Mouse (Mus musculus) hindbrain, embryonic 13.5 days (tissue): ENCODE results near the gene Daxx. TPM values are rescaled to one million over a fixed set of nuclear protein-coding genes. Genes with fewer than 3 reads are reported as not detected.
"Not testable (repeated sequence)": the region's sequence is repeated elsewhere in the genome, so short reads cannot be mapped to it uniquely, and the experiment has no call there.

Experiments used
- ATAC-seq: fragments of 200-750 bp; cut with Nextera tagmentation; 2 replicates; pipeline ENCODE4 v1.8.0; 2017; ENCODE audit warnings: moderate TSS enrichment; ENCODE audit not compliant: low FRiP score
- H3K27ac ChIP-seq: fragments of 300-500 bp; sonication (generic); 2 replicates; pipeline ENCODE4 v1.5.1; 2015; ENCODE audit warnings: inconsistent platforms, mild to moderate bottlenecking, moderate library complexity
- H3K27me3 ChIP-seq: fragments of 300-500 bp; sonication (generic); 2 replicates; pipeline ENCODE4 v1.6.1; 2015; ENCODE audit warnings: mild to moderate bottlenecking, inconsistent platforms
- H3K36me3 ChIP-seq: fragments of 300-500 bp; sonication (generic); 2 replicates; pipeline ENCODE4 v1.6.1; 2015; ENCODE audit warnings: mild to moderate bottlenecking, inconsistent platforms
- H3K4me1 ChIP-seq: fragments of 300-500 bp; sonication (generic); replicated peaks from 2 replicates; pipeline ENCODE4 v1.6.1; 2015; ENCODE audit warnings: inconsistent platforms
- H3K4me2 ChIP-seq: fragments of 300-500 bp; sonication (generic); 2 replicates; pipeline ENCODE4 v1.6.1; 2015; ENCODE audit warnings: inconsistent platforms, mild to moderate bottlenecking, moderate library complexity
- H3K4me3 ChIP-seq: fragments of 300-500 bp; sonication (generic); 2 replicates; pipeline ENCODE4 v1.5.1; 2015; ENCODE audit warnings: mild to moderate bottlenecking, inconsistent platforms
- H3K9ac ChIP-seq: fragments of 300-500 bp; sonication (generic); 2 replicates; pipeline ENCODE4 v1.6.1; 2015; ENCODE audit warnings: mild to moderate bottlenecking, inconsistent platforms
- H3K9me3 ChIP-seq: fragments of 300-500 bp; sonication (generic); 2 replicates; pipeline ENCODE4 v1.6.1; 2016; ENCODE audit warnings: inconsistent platforms
- WGBS: fragments of 180-500 bp; shearing (Covaris S2); methylation state at CpG from one replicate; pipeline ENCODE4 v1.1.7; 2015; 5-methylcytosine and 5-hydroxymethylcytosine counted together
- polyA plus RNA-seq: library from polyadenylated mRNA; unstranded; fragments of >200 nt; fragmentation: Nextera tagmentation; extraction: Ambion mirVana; gene quantifications from 2 replicates; pipeline ENCODE4 v1.2.1, GENCODE M21; 2015

Daxx gene
- polyA plus RNA-seq, 1 experiment from 2014 or later: 54.6 TPM

GRCm38 (mm10) chr17:33941381-33941780 is 32.2 kb downstream of the Daxx start:
- 57% methylated on average over 19 of the region's 19 CpGs for WGBS
- peak overlapping the region; percentile 85 for H3K9ac ChIP-seq

GRCm38 (mm10) chr17:33943454-33943853 is 34.2 kb downstream of the Daxx start:
- no peaks in the 10 kb centered on the region for H3K27me3 ChIP-seq
- peaks cover 25% of the 10 kb centered on the region for H3K4me1 ChIP-seq
- no peak for ATAC-seq
- H3K4me3 ChIP-seq: no peak overlapping the region
- no peak overlapping the region for H3K9ac ChIP-seq
- no peaks in the 10 kb centered on the region for H3K9me3 ChIP-seq
- 97% methylated on average over 15 of the region's 15 CpGs for WGBS
- H3K4me2 ChIP-seq: no peak overlapping the region
- peaks cover 60% of the 10 kb centered on the region for H3K36me3 ChIP-seq
- no peak overlapping the region for H3K27ac ChIP-seq

More at GRCm38 (mm10) chr17:33941381-33941780, 32.2 kb downstream of the Daxx start:
- H3K4me1 ChIP-seq: peaks cover 25% of the 10 kb centered on the region
- H3K27ac ChIP-seq: no peak overlapping the region
- no peak for ATAC-seq
- H3K4me2 ChIP-seq: peak overlapping the region; percentile 94
- no peaks in the 10 kb centered on the region for H3K27me3 ChIP-seq
- H3K36me3 ChIP-seq: peaks cover 57% of the 10 kb centered on the region
- H3K9me3 ChIP-seq: no peaks in the 10 kb centered on the region
- peak overlapping the region; percentile 88 for H3K4me3 ChIP-seq

GRCm38 (mm10) chr17:33947430-33948089 is 38.3 kb downstream of the Daxx start:
- Histone ChIP-seq H3K4me3 (no peak overlapping the region), H3K9me3 (no peaks in the 10 kb centered on the region), H3K36me3 (peaks cover 82% of the 10 kb centered on the region), H3K27ac (no peak overlapping the region), H3K27me3 (no peaks in the 10 kb centered on the region), H3K9ac (peak overlapping the region; percentile 29; the same call in 1 of the 2 replicates), H3K4me2 (no peak overlapping the region), H3K4me1 (peaks cover 41% of the 10 kb centered on the region)
- 96% methylated on average over 10 of the region's 10 CpGs for WGBS
- no peak for ATAC-seq

GRCm38 (mm10) chr17:33948090-33948904 is 39.1 kb downstream of the Daxx start:
- peaks cover 48% of the 10 kb centered on the region for H3K4me1 ChIP-seq
- no peak overlapping the region for H3K4me2 ChIP-seq
- H3K4me3 ChIP-seq: no peak overlapping the region
- ATAC-seq: no peak
- no peak overlapping the region for H3K27ac ChIP-seq
- H3K9me3 ChIP-seq: no peaks in the 10 kb centered on the region
- no peak overlapping the region for H3K9ac ChIP-seq
- peaks cover 83% of the 10 kb centered on the region for H3K36me3 ChIP-seq
- no peaks in the 10 kb centered on the region for H3K27me3 ChIP-seq
- WGBS: 92% methylated on average over 22 of the region's 22 CpGs

GRCm38 (mm10) chr17:33948905-33949537 is 39.8 kb downstream of the Daxx start:
- Histone ChIP-seq H3K9ac (peak overlapping the region; percentile 83; the same call in 1 of the 2 replicates), H3K36me3 (peaks cover 83% of the 10 kb centered on the region), H3K4me2 (peak overlapping the region; percentile 93), H3K9me3 (no peaks in the 10 kb centered on the region), H3K4me1 (peaks cover 55% of the 10 kb centered on the region), H3K27ac (no peak overlapping the region), H3K4me3 (no peak overlapping the region), H3K27me3 (no peaks in the 10 kb centered on the region)
- ATAC-seq: no peak
- 91% methylated on average over 19 of the region's 19 CpGs for WGBS

- Histone ChIP-seq H3K9ac (peak overlapping the region; percentile 83), H3K4me1 (peaks cover 64% of the 10 kb centered on the region), H3K4me3 (peak overlapping the region; percentile 57), H3K36me3 (peaks cover 73% of the 10 kb centered on the region), H3K27me3 (no peaks in the 10 kb centered on the region), H3K4me2 (peak overlapping the region; percentile 93), H3K27ac (peak overlapping the region; percentile 94), H3K9me3 (no peaks in the 10 kb centered on the region)
- 0 out of 2 replicates have a peak, but pooled peaks have one; percentile 2 for ATAC-seq
- WGBS: 74% methylated on average over 10 of the region's 10 CpGs
Measured at GRCm38 (mm10) chr17:33950131-33950625, 41.0 kb downstream of the Daxx start.

GRCm38 (mm10) chr17:33951021-33951946 is 42.1 kb downstream of the Daxx start, which contains the start of gene B3galt4:
Gene B3galt4 (minus strand): TSS chr17:33951488.
- peaks cover 64% of the 10 kb centered on the region for H3K4me1 ChIP-seq
- H3K27ac ChIP-seq: peak within 1 kb of the TSS; percentile 94
- peak; percentile 75 for ATAC-seq
- WGBS: 1% methylated on average over 45 of the region's 45 CpGs
- H3K4me2 ChIP-seq: peak within 1 kb of the TSS; percentile 93
- peak within 1 kb of the TSS; percentile 83 for H3K9ac ChIP-seq
- peaks cover 64% of the 10 kb centered on the region for H3K36me3 ChIP-seq
- no peaks in the 10 kb centered on the region for H3K27me3 ChIP-seq
- H3K4me3 ChIP-seq: peak within 1 kb of the TSS; percentile 57
- H3K9me3 ChIP-seq: no peaks in the 10 kb centered on the region

- Histone ChIP-seq H3K4me2 (peak overlapping the region; percentile 93), H3K4me1 (peaks cover 71% of the 10 kb centered on the region), H3K36me3 (peaks cover 59% of the 10 kb centered on the region), H3K27ac (peak overlapping the region; percentile 94), H3K4me3 (peak overlapping the region; percentile 57), H3K9ac (peak overlapping the region; percentile 83)
- not testable (repeated sequence) for ATAC-seq, H3K27me3 ChIP-seq, H3K9me3 ChIP-seq
- WGBS: 74% methylated on average over 13 of the region's 13 CpGs
Measured at GRCm38 (mm10) chr17:33952015-33952414, 42.8 kb downstream of the Daxx start.

GRCm38 (mm10) chr17:33952879-33953278 is 43.7 kb downstream of the Daxx start:
- ATAC-seq: no peak
- H3K4me2 ChIP-seq: no peak overlapping the region
- peak overlapping the region; percentile 97; the same call in 1 of the 2 replicates for H3K9ac ChIP-seq
- H3K4me3 ChIP-seq: no peak overlapping the region
- H3K36me3 ChIP-seq: peaks cover 54% of the 10 kb centered on the region
- peaks cover 80% of the 10 kb centered on the region for H3K4me1 ChIP-seq
- H3K27me3 ChIP-seq: no peaks in the 10 kb centered on the region
- 84% methylated on average over 4 of the region's 4 CpGs for WGBS
- H3K9me3 ChIP-seq: no peaks in the 10 kb centered on the region
- H3K27ac ChIP-seq: 0 out of 2 replicates have a peak overlapping the region, but pooled peaks have one; percentile 23

- no peak for ATAC-seq
- H3K9me3 ChIP-seq: no peaks in the 10 kb centered on the region
- WGBS: 94% methylated on average over 3 of the region's 3 CpGs
- no peak overlapping the region for H3K4me3 ChIP-seq
- peaks cover 81% of the 10 kb centered on the region for H3K4me1 ChIP-seq
- H3K27me3 ChIP-seq: no peaks in the 10 kb centered on the region
- peak overlapping the region; percentile 97; the same call in 1 of the 2 replicates for H3K9ac ChIP-seq
- no peak overlapping the region for H3K27ac ChIP-seq
- peak overlapping the region; percentile 90; the same call in 1 of the 2 replicates for H3K4me2 ChIP-seq
- peaks cover 54% of the 10 kb centered on the region for H3K36me3 ChIP-seq
Measured at GRCm38 (mm10) chr17:33953310-33953709, 44.1 kb downstream of the Daxx start.

GRCm38 (mm10) chr17:33953961-33954565 is 44.8 kb downstream of the Daxx start:
- 44% methylated on average over 5 of the region's 5 CpGs for WGBS
- Histone ChIP-seq H3K4me1 (peaks cover 75% of the 10 kb centered on the region), H3K27me3 (no peaks in the 10 kb centered on the region), H3K36me3 (peaks cover 54% of the 10 kb centered on the region), H3K9me3 (no peaks in the 10 kb centered on the region), H3K27ac (0 out of 2 replicates have a peak overlapping the region, but pooled peaks have one; percentile 40), H3K9ac (peak overlapping the region; percentile 97), H3K4me2 (peak overlapping the region; percentile 90), H3K4me3 (peak overlapping the region; percentile 95)
- no peak for ATAC-seq
